Mouse (Mus musculus): ENCODE measurements around the gene Gm7168. TPM values are rescaled to one million over a fixed set of nuclear protein-coding genes. Genes with fewer than 3 reads are reported as not detected.

Gene Gm7168
- not detected in 2 replicates for polyA plus RNA-seq (2012; rRNA removed; ENCODE audit: low replicate concordance)

DNA sequence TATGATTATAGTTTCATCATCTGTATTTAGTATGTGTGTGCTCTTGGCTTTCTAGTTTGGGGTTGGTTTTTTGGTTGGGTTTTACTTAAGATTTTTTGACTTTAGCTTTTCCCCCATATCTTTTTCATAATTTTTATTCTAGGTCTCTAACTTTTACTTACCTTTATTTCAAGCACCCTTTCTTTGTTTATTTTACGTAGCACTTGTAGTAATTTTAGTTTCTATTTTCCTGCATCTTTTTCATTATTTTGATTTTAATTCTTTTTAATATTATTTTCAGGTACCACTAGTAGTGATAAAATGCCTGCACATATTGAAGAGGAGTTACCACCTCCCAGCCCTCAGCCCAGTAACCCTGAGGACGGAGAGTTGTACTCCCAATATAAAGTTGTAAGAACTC lies at the start of gene Gm7168:
Gene Gm7168, plus strand, starts transcription at position 301 of the 400 bp plus-strand sequence.

Other genes starting within 250 kb of the Gm7168 start
- gene Afdn, start 187.8 kb upstream of the Gm7168 start, polyA plus RNA-seq (2012; rRNA removed; ENCODE audit: low replicate concordance): 41.4 and 46.7 TPM in 2 replicates
- gene Tcte2, start 186.5 kb upstream of the Gm7168 start, polyA plus RNA-seq (2012; rRNA removed; ENCODE audit: low replicate concordance): 2.5 and 2.8 TPM in 2 replicates
- gene Gm7356, start 55.3 kb downstream of the Gm7168 start, polyA plus RNA-seq (2012; rRNA removed; ENCODE audit: low replicate concordance): not detected in 2 replicates
- gene Gm7358, start 111.2 kb downstream of the Gm7168 start, polyA plus RNA-seq (2012; rRNA removed; ENCODE audit: low replicate concordance): not detected in 2 replicates

Measured in mammary gland, adult 2 months (tissue).